Mouse (Mus musculus) gastrocnemius, postnatal 14 days (tissue): Measurements from ENCODE around the gene Rgs7. TPM values are rescaled to one million over a fixed set of nuclear protein-coding genes. Genes with fewer than 3 reads are reported as not detected.
A peak's percentile ranks its signal among the peaks of the same experiment; 100 is the strongest.

Source experiments
- DNase-seq: peaks from one replicate; pipeline ENCODE4 v3.0.0; 2021; ENCODE audit warnings: mixed read lengths
- intact Hi-C: fragments of 180-260 bp; cut with DNase I; formaldehyde crosslinking; loops from one replicate; pipeline ENCODE4 v1.15.1; 2025; ENCODE audit warnings: low total_unique reads
- long read RNA-seq, 2 experiments: library from polyadenylated mRNA; stranded (forward); transcript quantifications; one replicate each; pipeline ENCODE4 v2.0.0; 2021
- total RNA-seq, 2 experiments: library from RNA; stranded (reverse); gene quantifications; 2 replicates each; pipeline ENCODE4 v1.2.3; 2021

The Rgs7 gene
- total RNA-seq, result under 1 TPM; 0.12 to 0.22 TPM
- long read RNA-seq, experiment 1, result 0 reads
- long read RNA-seq, experiment 2, result 0 reads

DNA sequence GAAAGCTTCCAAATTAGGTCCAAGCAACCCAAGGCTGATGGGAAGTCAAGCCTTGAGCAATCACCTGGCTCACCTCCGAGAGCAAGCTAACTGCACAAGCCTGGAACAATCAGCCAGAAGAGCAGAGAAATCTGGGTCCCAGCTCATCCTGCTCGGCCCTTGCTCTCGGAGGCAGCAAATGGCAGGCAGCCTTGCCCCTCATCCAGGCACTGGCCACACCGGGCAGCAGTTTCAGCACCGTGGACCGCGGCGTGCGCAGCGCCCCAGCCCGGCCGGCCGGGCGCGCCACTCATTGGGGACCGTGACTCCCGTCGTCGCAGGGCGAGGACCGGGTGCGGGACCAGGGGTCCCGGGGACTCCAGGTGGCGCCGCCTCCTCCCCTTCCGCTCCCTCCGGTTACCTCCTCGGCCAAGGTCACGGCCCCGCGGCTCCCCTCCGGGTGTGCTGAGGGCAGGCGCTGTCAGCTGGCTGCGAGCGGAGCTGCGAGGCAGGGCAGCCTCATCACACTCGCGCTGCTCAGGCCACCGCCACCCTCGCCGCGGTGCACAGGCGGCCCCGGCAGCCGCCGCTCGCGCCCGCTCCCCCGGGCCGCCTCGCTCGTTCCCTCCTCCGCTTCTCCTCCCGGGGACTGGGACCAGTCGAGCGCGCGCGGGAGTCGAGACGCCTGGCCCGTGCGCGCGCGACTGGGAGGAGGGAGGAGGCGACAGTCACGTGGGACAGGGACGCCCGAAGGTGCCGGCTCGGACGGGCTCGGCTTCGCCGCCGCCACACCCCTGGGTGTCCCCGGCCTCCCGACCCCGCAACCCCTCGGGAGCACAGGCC is at the start of gene Rgs7:
Rgs7 (minus strand) TSS at position 640 of the 822 bp plus-strand sequence.
- intact Hi-C loops, result no loop called here
- peak; percentile 47 for DNase-seq

DNA sequence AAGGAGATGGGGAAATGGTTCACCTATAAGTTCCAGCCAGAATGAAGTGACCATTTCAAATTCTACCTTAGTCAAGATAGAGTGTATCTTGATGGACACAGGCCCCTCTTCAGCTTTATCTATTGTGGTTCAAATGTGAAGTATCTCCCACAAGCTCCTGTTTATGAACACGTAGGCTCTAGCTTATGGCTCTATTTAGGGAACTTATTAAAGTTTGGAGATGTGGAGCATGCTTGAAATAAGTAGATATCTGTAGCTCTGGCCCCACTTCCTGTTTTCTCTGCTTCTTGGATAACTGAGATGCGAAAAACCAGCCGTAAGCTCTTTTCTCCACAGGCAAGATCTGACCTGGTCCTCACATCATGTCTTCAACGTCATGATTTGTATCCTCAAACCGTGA is 48.4 kb upstream of the Rgs7 start:
- intact Hi-C loops, result no loop called here

DNA sequence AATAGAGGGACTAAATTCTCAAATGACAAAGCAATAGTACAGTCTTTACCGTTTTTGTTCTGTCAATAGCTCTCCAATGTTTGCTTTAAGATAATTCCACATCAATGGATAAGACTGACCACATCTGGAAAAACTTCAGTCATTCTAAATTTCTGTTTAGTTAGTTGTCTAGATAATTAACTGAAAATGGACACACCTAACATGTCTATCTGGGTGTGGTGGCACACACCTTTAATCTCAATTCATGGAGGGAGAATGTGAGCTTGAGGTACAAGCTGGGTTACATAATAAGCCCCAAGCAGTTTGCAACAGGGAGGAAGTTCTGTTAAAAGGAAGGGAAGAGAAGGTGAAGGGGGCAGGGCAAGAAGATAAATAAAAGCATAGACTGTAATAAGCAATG is 45.0 kb upstream of the Rgs7 start:
- intact Hi-C loops, result no loop called here
- DNase-seq, result no peak

More for the DNA sequence above, 48.4 kb upstream of the Rgs7 start:
- no peak for DNase-seq

DNA sequence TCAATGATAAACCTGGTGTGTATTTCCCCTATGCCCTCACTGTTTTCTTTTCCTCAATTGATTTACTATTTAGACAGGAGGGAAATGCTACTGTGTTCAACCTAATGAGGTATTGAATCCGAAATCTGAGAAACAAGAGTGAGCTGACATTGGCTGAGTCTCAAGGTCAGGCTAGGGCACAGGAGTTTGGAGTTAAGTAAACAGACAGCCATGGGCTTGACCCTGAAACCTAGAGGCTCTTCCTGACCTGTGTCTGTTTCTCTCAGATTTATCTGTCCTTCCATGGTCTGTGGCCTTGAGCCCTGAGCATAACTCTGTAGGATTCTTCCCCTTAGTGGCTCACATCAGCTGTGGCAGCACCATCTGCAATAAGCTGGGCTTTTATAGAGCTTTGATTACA is 37.6 kb upstream of the Rgs7 start:
- no peak for DNase-seq
- intact Hi-C loops, result no loop called here

- no peak for DNase-seq
- intact Hi-C loops, result no loop called here
Observed at GRCm38 (mm10) chr1:175524626-175525294, 32.5 kb upstream of the Rgs7 start.

DNA sequence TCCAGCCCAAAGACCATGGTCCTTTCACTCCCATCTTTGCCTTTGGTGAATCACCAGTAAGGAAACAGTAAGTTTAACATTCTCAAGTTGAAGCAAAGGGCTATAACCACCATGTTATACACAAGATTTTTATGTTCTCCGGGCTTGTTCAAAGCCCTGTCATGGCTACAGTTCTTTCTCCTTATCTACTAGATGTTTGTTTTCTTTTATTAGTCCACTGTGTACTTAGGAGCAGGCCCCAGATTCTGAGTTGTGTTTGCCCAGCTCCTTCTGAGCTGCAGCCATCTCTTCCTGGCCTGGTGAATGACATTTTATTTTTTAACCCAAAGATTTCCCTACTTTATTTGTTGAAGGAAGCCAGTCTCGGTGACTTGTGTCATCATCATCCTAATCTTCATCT is 31.3 kb upstream of the Rgs7 start:
- DNase-seq, result no peak
- intact Hi-C loops, result no loop called here

DNA sequence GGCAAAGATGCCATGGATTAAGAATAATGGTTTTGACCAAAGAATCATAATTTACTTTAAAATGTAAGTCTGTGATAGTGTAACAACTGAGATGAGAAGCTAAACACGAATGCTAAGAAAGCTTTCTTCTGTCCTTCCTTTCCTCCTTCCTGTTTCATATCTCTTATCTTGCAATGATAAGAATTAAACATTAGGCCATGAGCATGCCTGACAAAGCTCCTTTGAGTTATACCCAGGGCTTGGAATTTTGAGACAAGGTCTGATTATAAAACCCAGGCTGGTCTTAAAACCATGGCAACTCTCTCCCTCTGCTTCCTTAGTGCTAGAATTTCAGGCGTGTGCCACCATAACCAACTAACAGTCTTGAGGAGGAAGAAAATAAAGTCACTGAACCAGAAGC is 22.2 kb upstream of the Rgs7 start:
- intact Hi-C loops, result no loop called here
- no peak for DNase-seq

DNA sequence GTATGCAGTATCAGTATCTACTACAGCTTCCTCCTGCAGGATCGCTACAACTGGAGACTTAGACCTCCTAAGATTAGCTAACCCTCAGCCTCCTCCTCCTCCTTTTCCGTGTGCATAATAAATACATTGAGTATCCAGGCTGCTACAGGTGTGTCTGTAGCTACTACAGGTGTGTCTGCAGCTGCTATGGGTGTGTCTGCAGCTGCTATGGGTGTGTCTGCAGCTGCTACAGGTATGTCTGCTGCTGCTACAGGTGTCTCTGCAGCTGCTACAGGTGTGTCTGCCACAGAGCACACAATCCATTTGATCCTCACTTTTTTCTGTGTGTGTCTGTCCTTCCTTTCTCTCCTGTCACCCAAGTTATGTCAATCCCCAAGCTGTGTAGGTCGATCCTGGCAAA is 19.9 kb upstream of the Rgs7 start:
- DNase-seq, result no peak
- intact Hi-C loops, result no loop called here

DNA sequence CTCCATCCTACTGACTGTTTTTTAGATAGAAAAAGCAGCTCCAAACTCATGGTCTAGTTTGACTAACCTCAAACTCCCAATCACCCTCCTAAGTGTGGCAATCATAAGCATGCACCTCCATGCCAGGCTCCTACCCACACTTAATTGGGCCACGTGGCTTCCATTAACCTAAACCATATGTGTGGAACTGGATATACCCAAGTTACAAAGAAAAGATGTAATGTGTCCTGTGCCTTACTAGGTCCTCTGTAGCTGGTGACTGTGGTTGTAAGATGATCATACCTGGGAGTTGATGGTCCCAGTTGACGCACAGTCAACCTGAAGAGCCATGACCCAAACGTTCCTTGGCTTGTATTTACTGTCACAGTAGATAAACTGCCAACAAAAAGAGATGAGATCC is 17.7 kb upstream of the Rgs7 start:
- DNase-seq, result no peak
- intact Hi-C loops, result no loop called here

GRCm38 (mm10) chr1:175492683-175493043 is 363 bp upstream of the Rgs7 start:
- DNase-seq, result no peak
- intact Hi-C loops, result no loop called here

DNA sequence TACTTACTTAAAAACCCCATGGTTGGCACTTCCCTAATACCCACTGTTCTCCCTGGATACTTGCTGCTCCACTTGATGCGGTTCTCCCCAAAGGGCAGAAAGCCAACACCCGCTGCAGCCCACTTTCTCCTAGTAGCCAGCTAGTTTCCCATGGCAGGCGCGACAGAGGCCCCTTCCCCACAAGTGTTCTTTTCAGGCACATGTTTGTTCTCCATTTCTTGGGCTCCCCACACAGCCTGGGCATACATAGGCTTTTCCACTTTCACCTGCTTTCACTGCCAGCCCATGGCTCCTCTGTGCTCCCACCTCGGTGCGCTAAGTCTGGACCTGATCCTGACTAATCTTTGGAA is 814 bp downstream of the Rgs7 start:
- no peak for DNase-seq
- intact Hi-C loops, result no loop called here

- DNase-seq, result no peak
- intact Hi-C loops, result no loop called here
Observed at GRCm38 (mm10) chr1:175485109-175485508, 7.2 kb downstream of the Rgs7 start.

GRCm38 (mm10) chr1:175473060-175473459 is 19.2 kb downstream of the Rgs7 start:
- intact Hi-C loops, result no loop called here

DNA sequence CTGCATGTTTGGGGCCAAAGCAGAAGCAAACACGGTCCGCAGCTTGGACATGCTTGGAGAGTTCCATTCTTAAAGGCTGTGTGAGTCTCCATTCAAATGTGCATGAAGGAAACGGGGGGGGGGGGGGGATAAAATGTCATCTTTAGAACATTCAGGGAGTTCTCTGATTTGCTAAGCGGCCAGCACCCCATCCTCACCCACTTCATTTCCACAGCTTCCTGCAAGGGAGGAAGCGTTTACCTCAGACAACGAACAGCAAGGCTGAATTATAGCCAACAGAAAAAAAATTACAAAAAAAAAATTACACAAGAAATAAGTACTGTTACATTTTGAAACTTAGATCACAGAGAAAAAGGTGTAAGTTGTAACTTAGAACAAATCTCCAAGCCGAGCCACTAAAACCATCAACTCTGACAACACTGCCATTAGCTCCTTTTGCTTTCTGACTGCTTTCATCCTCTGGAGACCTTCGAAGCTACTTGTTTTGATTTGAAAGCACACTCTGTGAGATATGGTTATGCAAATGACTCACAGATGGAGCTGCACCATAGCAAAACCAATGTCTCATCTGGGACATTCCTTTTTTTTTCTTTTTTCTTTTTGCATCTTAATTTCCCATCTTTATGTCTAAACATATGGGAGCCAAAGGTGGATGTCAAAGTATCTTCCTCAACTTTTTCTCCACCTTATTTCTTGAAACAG is 23.1 kb downstream of the Rgs7 start:
- intact Hi-C loops, result no loop called here
- DNase-seq, result no peak

More at GRCm38 (mm10) chr1:175473060-175473459, 19.2 kb downstream of the Rgs7 start:
- no peak for DNase-seq

- intact Hi-C loops, result no loop called here
- DNase-seq, result no peak
Observed at GRCm38 (mm10) chr1:175464566-175464965, 27.7 kb downstream of the Rgs7 start.

DNA sequence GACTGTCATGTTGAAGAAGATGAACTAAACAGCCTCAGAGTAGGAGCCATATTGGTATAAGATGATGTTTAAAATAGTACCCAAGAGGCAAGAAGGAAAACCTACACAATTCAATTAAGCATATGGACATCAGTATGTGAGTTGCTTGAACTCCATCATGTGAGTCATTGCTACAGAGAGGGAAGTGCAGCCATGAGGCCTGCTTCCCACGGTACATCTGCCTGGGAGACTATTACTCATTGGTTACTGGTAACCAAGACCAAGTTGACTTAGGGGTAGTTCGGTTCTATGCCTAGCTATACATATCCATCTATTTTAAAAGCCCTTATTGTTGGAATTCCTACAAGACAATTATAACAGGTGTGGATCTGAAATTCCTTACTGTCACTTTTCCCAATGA is 29.9 kb downstream of the Rgs7 start:
- no peak for DNase-seq
- intact Hi-C loops, result no loop called here

GRCm38 (mm10) chr1:175454041-175454636 is 38.2 kb downstream of the Rgs7 start:
- DNase-seq, result no peak
- intact Hi-C loops, result no loop called here

GRCm38 (mm10) chr1:175448017-175448416 is 44.3 kb downstream of the Rgs7 start:
- no peak for DNase-seq
- intact Hi-C loops, result no loop called here

GRCm38 (mm10) chr1:175442939-175443338 is 49.4 kb downstream of the Rgs7 start:
- no peak for DNase-seq
- intact Hi-C loops, result no loop called here

- no peak for DNase-seq
- intact Hi-C loops, result no loop called here
Observed at GRCm38 (mm10) chr1:175442025-175442424, 50.3 kb downstream of the Rgs7 start.
